ENCODE assay signal across 10 mouse cellular contexts in genomic region chr4:13146821-13147220, GRCm38 (mm10).
DNase-seq lines count a peak whose midpoint lies in the region; ATAC-seq lines count a peak whose summit lies in the region.
"Had no signal": no experiment of that assay in that cellular context is flagged by ENCODE, and none has a peak within 500 bp of the region (broad histone marks: within the 10 kb centered on the region; RNA-seq: fewer than 3 reads in every experiment).

No protein-coding gene starts in this region.

- no peaks in the 10 kb centered on the region for H3K36me3 ChIP-seq in forebrain, embryonic 13.5 days (ENCODE audit: poor library complexity, severe bottlenecking)
- H3K36me3 ChIP-seq in forebrain, embryonic 11.5 days (ENCODE audit: control insufficient read depth, insufficient read depth, low read length): no peaks in the 10 kb centered on the region
- H3K36me3 ChIP-seq: lung, embryonic 15.5 days had no signal

- H3K4me3 ChIP-seq in forebrain, embryonic 13.5 days: no peak overlapping the region
- no peak overlapping the region for H3K4me3 ChIP-seq in forebrain, embryonic 11.5 days (ENCODE audit: low read depth, low read length)
- H3K4me3 ChIP-seq: lung, embryonic 15.5 days had no signal

- intact Hi-C loops in left cerebral cortex, postnatal 10 days (cut with DNase I): no loop called here
- intact Hi-C loops in heart, postnatal 10 days (cut with DNase I): no loop called here

- peak; percentile 96 for ATAC-seq in forebrain, embryonic 13.5 days
- no peak for ATAC-seq in forebrain, embryonic 11.5 days (replicated peaks; ENCODE audit: low FRiP score)
- ATAC-seq: intestine, postnatal 0 days had no signal

- DNase-seq in forebrain, embryonic 11.5 days (ENCODE audit: low spot score): no peak
- DNase-seq in frontal cortex, postnatal 10 days (ENCODE audit: low spot score in 2 of 2): peak; percentile 81 to 85
- peak; percentile 80 to 95 for DNase-seq in left cerebral cortex, postnatal 10 days (ENCODE audit: extremely low spot score in 1 of 2, low spot score in 2 of 2)
- DNase-seq in right cerebral cortex, postnatal 25 days: peak; percentile 87
- DNase-seq in lung, postnatal 25 days (ENCODE audit: low spot score): no peak
- no peak for DNase-seq in embryo, embryonic 10 days (ENCODE audit: low spot score)
- no peak for DNase-seq in heart, postnatal 10 days

- 54% methylated on average over 9 of the region's 9 CpGs for WGBS in forebrain, embryonic 13.5 days
- 85% methylated on average over 9 of the region's 9 CpGs for WGBS in forebrain, embryonic 11.5 days

- H3K27me3 ChIP-seq in forebrain, embryonic 13.5 days: no peaks in the 10 kb centered on the region
- H3K27me3 ChIP-seq in forebrain, embryonic 11.5 days (ENCODE audit: control insufficient read depth, insufficient read depth, low read length): no peaks in the 10 kb centered on the region
- H3K27me3 ChIP-seq: lung, embryonic 15.5 days had no signal

- H3K4me2 ChIP-seq in forebrain, embryonic 13.5 days: no peak overlapping the region
- H3K4me2 ChIP-seq in forebrain, embryonic 11.5 days (ENCODE audit: low read depth, low read length, severe bottlenecking): no peak overlapping the region
- H3K4me2 ChIP-seq: lung, embryonic 15.5 days had no signal

- H3K4me1 ChIP-seq in forebrain, embryonic 13.5 days: peaks cover 19% of the 10 kb centered on the region
- no peaks in the 10 kb centered on the region for H3K4me1 ChIP-seq in forebrain, embryonic 11.5 days (replicated peaks; ENCODE audit: control insufficient read depth, insufficient read depth, low read length)
- H3K4me1 ChIP-seq: lung, embryonic 15.5 days had no signal

- H3K9ac ChIP-seq in forebrain, embryonic 13.5 days: no peak overlapping the region
- H3K9ac ChIP-seq in forebrain, embryonic 11.5 days (ENCODE audit: low read length): no peak overlapping the region
- H3K9ac ChIP-seq: lung, embryonic 15.5 days had no signal

- no peak overlapping the region for H3K27ac ChIP-seq in forebrain, embryonic 13.5 days
- no peak overlapping the region for H3K27ac ChIP-seq in forebrain, embryonic 11.5 days (ENCODE audit: low read depth, low read length)
- H3K27ac ChIP-seq: lung, embryonic 15.5 days had no signal

- H3K9me3 ChIP-seq in forebrain, embryonic 13.5 days (replicated peaks): no peaks in the 10 kb centered on the region
- H3K9me3 ChIP-seq in forebrain, embryonic 11.5 days (ENCODE audit: control insufficient read depth, low read length): no peaks in the 10 kb centered on the region
- H3K9me3 ChIP-seq: lung, embryonic 15.5 days had no signal

Comparison
In these comparisons a context has a peak if more than half of its experiments do, and no peak if none do; other contexts are left out.
1. DNase-seq: peak in frontal cortex, postnatal 10 days (2 of 2), left cerebral cortex, postnatal 10 days (2 of 2) and right cerebral cortex, postnatal 25 days (single experiment); none in forebrain, embryonic 11.5 days (single experiment), lung, postnatal 25 days (single experiment), embryo, embryonic 10 days (single experiment) and heart, postnatal 10 days (0 of 2).